Mouse (Mus musculus) heart, postnatal 0 days (tissue): ENCODE measurements at regions not wholly inside any gene's neighbourhood (a gene's known extent, or its start where the extent isn't known, plus 50 kb on each side); places are given as distances from the start of the nearest gene placed in this dataset.

Source experiments
- ATAC-seq: fragments of 200-750 bp; cut with Nextera tagmentation; 2 replicates; pipeline ENCODE4 v1.8.0; 2017; ENCODE audit warnings: low read depth, moderate number of reproducible peaks, moderate library complexity; ENCODE audit not compliant: insufficient read depth
- DNase-seq: peaks from one replicate; pipeline ENCODE4 v3.0.0-alpha.2; 2016; ENCODE audit warnings: low spot score
- H3K27ac ChIP-seq: fragments of 300-500 bp; sonication (generic); 2 replicates; pipeline ENCODE4 v1.5.1; 2014; ENCODE audit warnings: low read depth, mild to moderate bottlenecking
- H3K27me3 ChIP-seq: fragments of 300-500 bp; sonication (generic); 2 replicates; pipeline ENCODE4 v1.6.1; 2014; ENCODE audit warnings: low read length, mixed read lengths; ENCODE audit not compliant: control insufficient read depth, insufficient read depth
- H3K36me3 ChIP-seq: fragments of 300-500 bp; sonication (generic); replicated peaks from 2 replicates; pipeline ENCODE4 v1.6.1; 2014; ENCODE audit warnings: low read length, mixed read lengths; ENCODE audit not compliant: control insufficient read depth, insufficient read depth
- H3K4me1 ChIP-seq: fragments of 300-500 bp; sonication (generic); 2 replicates; pipeline ENCODE4 v1.6.1; 2014; ENCODE audit warnings: antibody characterized with exemption; ENCODE audit not compliant: control insufficient read depth, insufficient read depth
- H3K4me2 ChIP-seq: fragments of 300-500 bp; sonication (generic); 2 replicates; pipeline ENCODE4 v1.6.1; 2014; ENCODE audit warnings: low read depth, mild to moderate bottlenecking, low read length, moderate library complexity
- H3K4me3 ChIP-seq: fragments of 300-500 bp; sonication (generic); 2 replicates; pipeline ENCODE4 v1.5.1; 2014; ENCODE audit warnings: low read depth, low read length
- H3K9ac ChIP-seq: fragments of 300-500 bp; sonication (generic); replicated peaks from 2 replicates; pipeline ENCODE4 v1.6.1; 2014; ENCODE audit warnings: low read depth, low read length, mixed read lengths
- H3K9me3 ChIP-seq: fragments of 300-500 bp; sonication (generic); replicated peaks from 2 replicates; pipeline ENCODE4 v1.6.1; 2016; ENCODE audit warnings: low read length; ENCODE audit not compliant: control insufficient read depth
- CTCF ChIP-seq: IDR thresholded peaks from 2 replicates; pipeline ENCODE4 v1.5.1; 2016; ENCODE audit warnings: antibody characterized with exemption, control low read depth, low read depth
- EP300 ChIP-seq: IDR thresholded peaks from 2 replicates; pipeline ENCODE4 v1.6.1; 2016; ENCODE audit warnings: antibody characterized with exemption, low read depth
- WGBS: fragments of 180-500 bp; shearing (Covaris S2); extraction: QIAGEN DNeasy Blood & Tissue Kit; methylation state at CpG from one replicate; pipeline ENCODE4 v1.1.7; 2014; 5-methylcytosine and 5-hydroxymethylcytosine counted together

GRCm38 (mm10) chr19:49830918-49831317 is 847.5 kb downstream of the Sorcs1 start:
- H3K36me3 ChIP-seq: no peaks in the 10 kb centered on the region
- H3K4me3 ChIP-seq: no peak overlapping the region
- TF ChIP-seq EP300 (no peak), CTCF (no peak)
- no peaks in the 10 kb centered on the region for H3K9me3 ChIP-seq
- H3K27ac ChIP-seq: no peak overlapping the region
- 22% methylated on average over 6 of the region's 6 CpGs for WGBS
- H3K9ac ChIP-seq: no peak overlapping the region
- H3K4me2 ChIP-seq: no peak overlapping the region
- DNase-seq (peak; percentile 16), ATAC-seq (0 out of 2 replicates have a peak, but pooled peaks have one; percentile 14)
- no peaks in the 10 kb centered on the region for H3K27me3 ChIP-seq
- no peaks in the 10 kb centered on the region for H3K4me1 ChIP-seq

GRCm38 (mm10) chr19:49805636-49806397 is 872.6 kb downstream of the Sorcs1 start:
- Histone ChIP-seq H3K27me3 (no peaks in the 10 kb centered on the region), H3K36me3 (no peaks in the 10 kb centered on the region), H3K4me1 (no peaks in the 10 kb centered on the region), H3K4me3 (no peak overlapping the region), H3K27ac (no peak overlapping the region), H3K4me2 (no peak overlapping the region), H3K9me3 (no peaks in the 10 kb centered on the region), H3K9ac (no peak overlapping the region)
- TF ChIP-seq CTCF (no peak), EP300 (no peak)
- ATAC-seq (no peak), DNase-seq (no peak)
- 40% methylated on average over 3 of the region's 3 CpGs for WGBS
